Comparison of ENCODE assay signal across 9 mouse cellular contexts in the genomic region with DNA sequence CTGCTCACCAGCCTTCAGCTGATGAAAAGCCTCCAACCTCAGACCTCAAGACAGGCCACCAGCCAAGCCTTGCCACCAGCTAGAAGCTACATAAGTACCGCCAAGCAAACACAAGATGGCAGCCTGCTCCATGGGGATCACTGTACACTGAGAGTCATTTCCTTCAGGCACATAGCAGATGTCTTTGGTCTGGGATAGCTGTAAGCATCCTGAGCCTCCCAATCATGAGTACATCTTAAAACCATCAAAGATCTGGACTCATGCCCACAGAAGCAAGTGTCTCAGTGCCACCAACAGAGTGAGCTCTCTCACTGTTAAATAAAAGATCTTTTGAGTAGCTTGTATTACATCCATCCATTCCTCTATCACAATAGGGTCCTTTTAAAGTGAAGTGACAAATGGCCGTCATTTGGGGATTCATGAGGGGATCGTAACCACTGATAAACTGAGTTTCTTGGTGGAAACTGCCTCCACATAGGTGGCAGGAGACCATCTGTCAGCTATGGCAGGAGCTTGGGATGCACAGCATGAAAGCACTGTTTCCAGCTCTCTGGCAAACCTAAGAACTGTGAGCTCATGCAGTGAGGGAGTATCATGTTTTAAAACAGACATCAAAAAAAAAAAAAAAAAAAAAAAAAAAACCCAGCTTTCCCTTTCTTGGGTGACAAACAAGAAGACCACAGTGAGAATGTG.
DNase-seq lines count a peak whose midpoint lies in the region; ATAC-seq and TF ChIP-seq lines count a peak whose summit lies in the region.
"Had no signal": no experiment of that assay in that cellular context is flagged by ENCODE, and none has a peak within 500 bp of the region (broad histone marks: within the 10 kb centered on the region; RNA-seq: fewer than 3 reads in every experiment).

No protein-coding gene starts in this region.

- no peak for TF ChIP-seq POLR2A in lung, adult 2 months (IDR thresholded peaks at IDR 0.05; ENCODE audit: borderline replicate concordance, extremely low read depth, low read depth, low read length)

- no peak overlapping the region for H3K9ac ChIP-seq in neural tube, embryonic 11.5 days (ENCODE audit: low read length)
- H3K9ac ChIP-seq: limb, embryonic 15.5 days had no signal

- intact Hi-C loops in gastrocnemius, postnatal 36 days (cut with DNase I), result loop anchor here (5.0 kb wide), 1 partner anchor 97 kb away; no protein-coding TSS in a partner anchor

- H3K4me3 ChIP-seq in neural tube, embryonic 11.5 days (ENCODE audit: low read depth, low read length), result no peak overlapping the region
- H3K4me3 ChIP-seq in lung, adult 2 months (replicated peaks; ENCODE audit: extremely low read depth, low read depth, low read length), result no peak overlapping the region
- H3K4me3 ChIP-seq: limb, embryonic 15.5 days had no signal

- H3K36me3 ChIP-seq in neural tube, embryonic 11.5 days (ENCODE audit: control insufficient read depth, insufficient read depth, low read length), result peaks cover 6% of the 10 kb centered on the region

- no peaks in the 10 kb centered on the region for H3K9me3 ChIP-seq in neural tube, embryonic 11.5 days (ENCODE audit: control insufficient read depth, low read length)
- H3K9me3 ChIP-seq: limb, embryonic 15.5 days had no signal

- no peaks in the 10 kb centered on the region; the same call in 1 of the 2 replicates for H3K4me1 ChIP-seq in neural tube, embryonic 11.5 days (ENCODE audit: control insufficient read depth, insufficient read depth, low read length)
- no peaks in the 10 kb centered on the region for H3K4me1 ChIP-seq in lung, adult 2 months (ENCODE audit: control insufficient read depth, insufficient read depth, low read length)
- H3K4me1 ChIP-seq: limb, embryonic 15.5 days had no signal

- no peaks in the 10 kb centered on the region for H3K27me3 ChIP-seq in neural tube, embryonic 11.5 days (ENCODE audit: control insufficient read depth, insufficient read depth, low read length)
- H3K27me3 ChIP-seq: limb, embryonic 15.5 days had no signal

- ATAC-seq in neural tube, embryonic 11.5 days (ENCODE audit: insufficient read depth, low FRiP score, low TSS enrichment), result no peak

- no peak for TF ChIP-seq CTCF in lung, adult 2 months (IDR thresholded peaks at IDR 0.05; ENCODE audit: insufficient read depth, low read length)

- WGBS in neural tube, embryonic 11.5 days, result 59% methylated on average over 3 of the region's 3 CpGs
- whole genome bisulfite sequencing in lung, adult 2 months, result 91% methylated on average over 3 of the region's 3 CpGs

- no peak overlapping the region for H3K27ac ChIP-seq in neural tube, embryonic 11.5 days (ENCODE audit: low read depth, low read length)
- H3K27ac ChIP-seq: limb, embryonic 15.5 days had no signal

- no peak overlapping the region for H3K4me2 ChIP-seq in neural tube, embryonic 11.5 days (ENCODE audit: low read depth)
- H3K4me2 ChIP-seq: limb, embryonic 15.5 days had no signal

- peak; percentile 20 for DNase-seq in neural tube, embryonic 11.5 days (ENCODE audit: low spot score)
- no peak for DNase-seq in neural tube, embryonic 10.5 days (ENCODE audit: extremely low spot score, low spot score)
- peak; percentile 80 for DNase-seq in cerebellum, postnatal 25 days
- DNase-seq in layer of hippocampus, adult 8-10 months (ENCODE audit: low spot score in 2 of 2), result peak; percentile 40 to 54
- no peak for DNase-seq in urinary bladder, postnatal 14 days (ENCODE audit: low spot score)
- DNase-seq in gastrocnemius, postnatal 36 days, result no peak
- no peak for DNase-seq in lung, adult 2 months
- DNase-seq: kidney, adult 18-20 months had no signal

Comparison
In these comparisons a context has a peak if more than half of its experiments do, and no peak if none do; other contexts are left out.
1. DNase-seq: peak in neural tube, embryonic 11.5 days (single experiment), cerebellum, postnatal 25 days (2 of 2) and layer of hippocampus, adult 8-10 months (2 of 2); none in neural tube, embryonic 10.5 days (single experiment), urinary bladder, postnatal 14 days (single experiment), gastrocnemius, postnatal 36 days (0 of 2) and lung, adult 2 months (single experiment).